Mouse (Mus musculus): ENCODE measurements around the gene Midn. TPM values are rescaled to one million over a fixed set of nuclear protein-coding genes. Genes with fewer than 3 reads are reported as not detected.

Gene Midn
- total and polyA plus RNA-seq, 3 experiments = 8.1 to 26.7 TPM; not detected in 1

DNA sequence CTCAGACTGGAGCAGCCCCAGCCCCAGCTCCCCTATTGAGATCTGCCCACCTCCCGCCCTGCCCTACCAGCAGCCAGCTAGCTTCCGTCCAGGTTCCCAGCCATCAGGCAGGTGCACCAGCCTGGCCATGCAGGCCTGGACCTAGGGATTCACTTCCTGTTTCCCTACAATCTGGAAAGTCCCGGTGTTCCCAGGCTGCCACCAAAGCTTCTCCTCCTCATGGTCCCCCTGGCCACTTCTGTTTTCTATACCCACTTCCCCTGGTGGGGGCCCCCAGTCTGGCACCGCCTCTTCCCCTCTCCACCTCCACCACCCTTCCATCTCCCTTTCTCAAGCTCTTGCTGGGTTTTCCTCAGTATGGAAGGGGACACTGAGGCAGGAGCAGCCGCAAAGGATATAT lies 42.6 kb upstream of the Midn start, which contains the start of gene Sbno2:
TSS of gene Sbno2 (minus strand) at position 112 of the 400 bp plus-strand sequence.
- Histone ChIP-seq H3K9ac (ENCODE audit: control insufficient read depth, low read depth, low read length, poor library complexity, severe bottlenecking) (no peak within 1 kb of the TSS), H3K27ac (ENCODE audit: control insufficient read depth, low read depth, low read length) (no peak within 1 kb of the TSS), H3K9me3 (replicated peaks; ENCODE audit: insufficient read depth, low read length) (no peaks in the 10 kb centered on the region), H3K4me1 (ENCODE audit: control insufficient read depth in 1 of 2, insufficient read depth in 2 of 2, low read length in 2 of 2) (peaks cover 12 to 26% of the 10 kb centered on the region in 2 experiments), H3K27me3 (ENCODE audit: control insufficient read depth in 1 of 2, insufficient read depth in 2 of 2, low read length in 2 of 2) (no peaks in the 10 kb centered on the region), H3K4me3 (ENCODE audit: control insufficient read depth in 1 of 2, insufficient read depth in 1 of 2, low read depth in 2 of 2, low read length in 2 of 2) (no peak within 1 kb of the TSS), H3K79me2 (ENCODE audit: control insufficient read depth, insufficient read depth, low read length, poor library complexity) (peaks cover 19% of the 10 kb centered on the region), H3K36me3 (ENCODE audit: control insufficient read depth in 1 of 2, insufficient read depth in 2 of 2, low read length in 2 of 2) (peaks cover 0 to 18% of the 10 kb centered on the region in 2 experiments; a peak in 2 of 4 replicates)
- peak; percentile 38 for DNase-seq (ENCODE audit: low read depth, low spot score)
- TF ChIP-seq ELF1 (IDR thresholded peaks at IDR 0.05; ENCODE audit: low read depth, low read length) = no peak
- no peak for TF ChIP-seq TBP (IDR thresholded peaks at IDR 0.05; ENCODE audit: low read depth, low read length)
- no peak for TF ChIP-seq CHD2 (IDR thresholded peaks at IDR 0.05; ENCODE audit: low read length)
- TF ChIP-seq KAT2A (conservative IDR thresholded peaks at IDR 0.05; ENCODE audit: low read depth, low read length) = no peak
- TF ChIP-seq EP300 (IDR thresholded peaks at IDR 0.05; ENCODE audit: low read depth in 1 of 2, low read length in 2 of 2) = no peak
- no peak for TF ChIP-seq GABPA (IDR thresholded peaks at IDR 0.05; ENCODE audit: low read depth, low read length)
- TF ChIP-seq MXI1 (IDR thresholded peaks at IDR 0.05; ENCODE audit: low read depth, low read length) = 0 out of 2 replicates have a peak, but pooled peaks have one; percentile 20
- no peak for TF ChIP-seq POLR2AphosphoS5 (IDR thresholded peaks at IDR 0.05; ENCODE audit: borderline replicate concordance, low read depth, low read length)
- TF ChIP-seq MAZ (IDR thresholded peaks at IDR 0.05; ENCODE audit: low read depth, low read length) = peak; percentile 39; the same call in 1 of the 2 replicates
- no peak for TF ChIP-seq ZC3H11A (IDR thresholded peaks at IDR 0.05; ENCODE audit: low read depth, low read length)

DNA sequence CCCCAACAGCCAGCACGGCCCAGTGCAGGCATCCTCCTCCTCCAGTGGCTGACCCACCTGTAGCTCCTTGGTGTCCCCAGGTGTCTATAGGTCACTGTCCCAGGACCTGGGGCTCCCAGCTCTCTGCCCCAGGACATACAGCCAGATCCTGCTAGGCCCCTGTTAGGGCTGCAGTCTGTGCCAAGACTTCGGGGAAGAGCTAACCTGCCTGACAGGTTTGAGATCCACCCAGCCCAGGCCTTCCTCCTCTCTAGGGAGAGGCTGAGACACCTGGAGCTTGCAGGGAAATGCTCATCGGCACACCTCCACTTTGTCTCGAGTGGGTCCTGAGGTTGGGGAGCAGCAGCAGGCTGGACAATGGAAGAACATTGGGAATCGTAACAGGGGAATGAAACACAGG lies 42.1 kb upstream of the Midn start:
- Histone ChIP-seq H3K4me1 (ENCODE audit: control insufficient read depth in 1 of 2, insufficient read depth in 2 of 2, low read length in 2 of 2) (peaks cover 12 to 26% of the 10 kb centered on the region in 2 experiments), H3K9me3 (replicated peaks; ENCODE audit: insufficient read depth, low read length) (no peaks in the 10 kb centered on the region), H3K9ac (ENCODE audit: control insufficient read depth, low read depth, low read length, poor library complexity, severe bottlenecking) (no peak overlapping the region), H3K27ac (ENCODE audit: control insufficient read depth, low read depth, low read length) (no peak overlapping the region), H3K36me3 (ENCODE audit: control insufficient read depth in 1 of 2, insufficient read depth in 2 of 2, low read length in 2 of 2) (peaks cover 0 to 18% of the 10 kb centered on the region in 2 experiments; a peak in 2 of 4 replicates), H3K27me3 (ENCODE audit: control insufficient read depth in 1 of 2, insufficient read depth in 2 of 2, low read length in 2 of 2) (no peaks in the 10 kb centered on the region), H3K79me2 (ENCODE audit: control insufficient read depth, insufficient read depth, low read length, poor library complexity) (peaks cover 14% of the 10 kb centered on the region), H3K4me3 (ENCODE audit: control insufficient read depth in 1 of 2, insufficient read depth in 1 of 2, low read depth in 2 of 2, low read length in 2 of 2) (no peak overlapping the region)
- DNase-seq (ENCODE audit: low read depth, low spot score) = no peak
- TF ChIP-seq USF2 (IDR thresholded peaks at IDR 0.05; ENCODE audit: borderline replicate concordance in 1 of 2, insufficient read depth in 1 of 2, low read depth in 1 of 2, low read length in 2 of 2) (no peak), RAD21 (IDR thresholded peaks at IDR 0.05; ENCODE audit: low read depth, low read length) (no peak), SMC3 (IDR thresholded peaks at IDR 0.05; ENCODE audit: low read depth, low read length) (no peak), MAFK (IDR thresholded peaks at IDR 0.05; ENCODE audit: borderline replicate concordance, low read depth, low read length) (no peak), CTCF (IDR thresholded peaks at IDR 0.05 in 2 of 3, conservative IDR thresholded peaks at IDR 0.05 in 1 of 3; ENCODE audit: control insufficient read depth in 1 of 3, insufficient read depth in 1 of 3, low read depth in 2 of 3, low read length in 3 of 3, poor library complexity in 1 of 3, severe bottlenecking in 1 of 3) (no peak), BHLHE40 (IDR thresholded peaks at IDR 0.05; ENCODE audit: borderline replicate concordance, low read depth, low read length) (no peak), POLR2AphosphoS2 (IDR thresholded peaks at IDR 0.05; ENCODE audit: low read length) (no peak), GABPA (IDR thresholded peaks at IDR 0.05; ENCODE audit: low read depth, low read length) (no peak), MAX (IDR thresholded peaks at IDR 0.05; ENCODE audit: low read length) (no peak)

Measured in MEL (cell line).